Mouse (Mus musculus) lung, postnatal 4 days (tissue): Measurements from ENCODE around the gene Plekhm2.
A peak's percentile ranks its signal among the peaks of the same experiment; 100 is the strongest.

Source experiments
- DNase-seq, 2 experiments: peaks; one replicate each; pipeline ENCODE4 v3.0.0; 2021

Plekhm2 gene

GRCm38 (mm10) chr4:141664799-141665198 is at the start of gene Plekhm2:
Gene Plekhm2, minus strand, starts transcription at chr4:141664899.
- no peak for DNase-seq

- no peak for DNase-seq
These were observed 49.0 kb upstream of the Plekhm2 start for GRCm38 (mm10) chr4:141713598-141714142.

GRCm38 (mm10) chr4:141711250-141711649 is 46.6 kb upstream of the Plekhm2 start:
- no peak for DNase-seq

- DNase-seq: no peak
These were observed 44.3 kb upstream of the Plekhm2 start for GRCm38 (mm10) chr4:141708971-141709370.

DNA sequence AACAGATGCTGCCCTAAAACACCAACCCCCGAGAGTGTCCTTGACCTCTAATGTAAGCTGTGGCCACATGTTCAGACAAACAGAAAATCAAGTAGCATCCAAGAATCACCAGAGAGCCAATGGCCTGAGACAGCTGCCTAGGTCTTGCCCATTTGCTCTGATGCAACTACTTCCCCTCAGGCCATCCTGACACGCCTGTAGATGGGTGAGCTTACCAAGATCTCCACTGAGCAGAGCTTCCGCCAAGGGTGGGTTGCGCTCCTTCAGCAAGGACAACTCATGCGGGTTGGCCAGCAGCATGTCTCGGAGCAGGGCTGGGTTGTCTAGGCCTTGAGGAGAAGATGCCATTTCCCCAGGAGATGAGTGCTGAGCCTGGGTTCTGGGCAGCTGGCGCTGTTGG is 43.3 kb upstream of the Plekhm2 start:
- DNase-seq: peak in 1 of 2 experiments; percentile 48

- DNase-seq: peak; percentile 58 to 79
These were observed 40.6 kb upstream of the Plekhm2 start for GRCm38 (mm10) chr4:141705331-141705730.

DNA sequence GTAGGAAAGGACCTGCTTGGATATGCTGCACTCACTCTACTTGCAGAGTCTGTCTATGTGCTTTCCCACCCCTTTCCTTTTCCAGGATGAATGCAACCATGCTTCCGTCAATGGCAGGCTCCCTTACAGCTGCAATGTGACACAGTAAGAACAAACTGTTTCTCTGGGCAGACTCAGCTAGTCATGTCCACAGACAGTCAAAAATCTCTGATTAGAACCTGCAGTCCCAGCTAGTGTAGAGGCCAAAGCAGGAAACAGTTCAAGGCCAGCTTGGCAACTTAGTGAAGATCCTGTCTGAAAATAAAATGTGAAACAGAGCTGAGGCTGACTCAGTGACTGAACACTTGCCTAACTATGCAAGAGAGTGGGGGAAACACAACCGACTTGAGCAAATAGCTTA is 39.9 kb upstream of the Plekhm2 start:
- DNase-seq: no peak

DNA sequence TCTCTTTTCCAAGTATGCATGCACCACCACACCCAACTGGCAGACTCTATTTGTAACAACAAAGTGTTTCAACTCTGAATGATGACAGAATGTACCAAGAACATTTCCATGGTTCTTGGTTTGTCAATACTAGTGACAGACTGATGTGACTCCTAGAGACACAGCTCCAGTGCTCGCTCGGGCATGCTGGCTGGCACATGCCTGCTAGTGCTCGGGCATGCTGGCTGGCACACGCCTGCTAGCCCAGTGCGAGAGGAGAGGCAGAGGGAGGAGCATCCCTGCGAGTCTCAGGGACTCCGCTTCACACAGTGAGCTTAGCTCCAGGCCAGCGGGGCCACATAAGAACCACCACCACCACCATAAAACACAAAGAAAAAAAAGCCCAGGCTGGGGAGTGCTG is 30.0 kb upstream of the Plekhm2 start:
- DNase-seq: no peak

- no peak for DNase-seq
These were observed 23.8 kb upstream of the Plekhm2 start for GRCm38 (mm10) chr4:141688505-141688904.

GRCm38 (mm10) chr4:141686525-141686924 is 21.8 kb upstream of the Plekhm2 start:
- DNase-seq: no peak

GRCm38 (mm10) chr4:141686093-141686492 is 21.4 kb upstream of the Plekhm2 start:
- peak in 1 of 2 experiments; percentile 55 for DNase-seq

GRCm38 (mm10) chr4:141685499-141685898 is 20.8 kb upstream of the Plekhm2 start, which contains the start of gene Rsc1a1:
Gene Rsc1a1, minus strand, starts transcription at chr4:141685599.
- no peak for DNase-seq

GRCm38 (mm10) chr4:141682706-141683230 is 18.1 kb upstream of the Plekhm2 start:
- DNase-seq: peak; percentile 49 to 80

DNA sequence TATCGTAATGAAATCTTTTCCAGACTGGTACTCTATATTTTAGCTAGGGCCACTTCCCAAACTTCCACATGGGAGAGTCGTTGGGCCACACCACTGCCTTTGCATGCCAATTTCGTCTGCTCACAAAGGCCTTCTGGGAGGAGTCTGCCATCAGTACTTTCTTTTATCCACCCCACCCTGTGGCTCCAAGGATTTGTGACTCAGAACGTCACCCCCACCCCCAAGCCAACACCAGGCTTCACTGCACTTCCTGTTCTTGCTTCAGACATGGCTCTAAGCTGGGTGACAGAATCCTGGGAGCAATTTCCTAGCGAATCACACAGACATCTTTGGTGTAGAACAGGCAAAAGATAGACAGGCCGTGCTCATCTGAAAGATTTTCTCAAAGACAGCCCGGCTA is 17.1 kb upstream of the Plekhm2 start:
- peak; percentile 29 to 44 for DNase-seq

- DNase-seq: no peak
These were observed 16.2 kb upstream of the Plekhm2 start for GRCm38 (mm10) chr4:141680892-141681291.

- no peak for DNase-seq
These were observed 14.3 kb upstream of the Plekhm2 start for GRCm38 (mm10) chr4:141679016-141679415.

- DNase-seq: no peak
These were observed 11.8 kb upstream of the Plekhm2 start for GRCm38 (mm10) chr4:141676462-141676979.

DNA sequence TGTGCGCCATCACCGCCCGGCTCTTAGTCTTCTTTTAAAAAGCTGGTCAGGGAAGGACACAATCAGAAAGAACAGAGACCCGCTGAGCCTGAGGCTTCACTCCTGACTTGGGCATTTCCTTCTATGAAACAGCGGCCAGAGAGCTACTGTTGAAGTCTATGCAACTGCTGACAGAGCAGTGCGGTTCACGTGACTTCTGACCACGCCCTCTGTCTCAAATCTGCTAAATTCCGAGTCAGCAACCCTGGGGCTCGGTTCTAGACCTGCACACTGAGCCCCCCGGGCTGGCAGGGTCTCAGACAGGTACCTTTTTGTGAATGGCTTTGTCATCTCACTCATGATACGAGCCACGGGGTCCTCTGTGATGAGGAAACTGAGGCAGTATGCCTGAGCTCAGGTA is 7.6 kb upstream of the Plekhm2 start:
- DNase-seq: no peak

DNA sequence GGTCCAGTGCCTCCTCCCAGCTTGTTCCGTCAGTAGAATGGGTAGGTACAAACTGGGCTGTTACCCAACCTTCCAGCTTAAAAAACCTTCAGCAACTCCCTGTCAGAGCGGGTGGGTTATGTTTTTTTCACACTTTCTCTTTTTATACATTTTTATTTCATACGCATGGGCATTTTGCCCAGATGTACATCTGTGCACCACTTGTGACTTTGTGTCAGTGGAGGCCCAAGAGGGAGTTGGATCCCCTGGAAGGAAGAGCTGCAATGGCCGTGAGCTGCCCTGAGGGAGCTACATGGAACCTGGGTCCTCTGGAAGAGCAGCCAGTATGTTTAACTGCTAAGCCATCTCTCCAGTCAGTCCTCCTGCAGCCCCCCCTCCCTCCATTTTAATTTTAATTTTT is 6.7 kb upstream of the Plekhm2 start:
- no peak for DNase-seq

GRCm38 (mm10) chr4:141669898-141670712 is 5.4 kb upstream of the Plekhm2 start:
- DNase-seq: peak; percentile 53

DNA sequence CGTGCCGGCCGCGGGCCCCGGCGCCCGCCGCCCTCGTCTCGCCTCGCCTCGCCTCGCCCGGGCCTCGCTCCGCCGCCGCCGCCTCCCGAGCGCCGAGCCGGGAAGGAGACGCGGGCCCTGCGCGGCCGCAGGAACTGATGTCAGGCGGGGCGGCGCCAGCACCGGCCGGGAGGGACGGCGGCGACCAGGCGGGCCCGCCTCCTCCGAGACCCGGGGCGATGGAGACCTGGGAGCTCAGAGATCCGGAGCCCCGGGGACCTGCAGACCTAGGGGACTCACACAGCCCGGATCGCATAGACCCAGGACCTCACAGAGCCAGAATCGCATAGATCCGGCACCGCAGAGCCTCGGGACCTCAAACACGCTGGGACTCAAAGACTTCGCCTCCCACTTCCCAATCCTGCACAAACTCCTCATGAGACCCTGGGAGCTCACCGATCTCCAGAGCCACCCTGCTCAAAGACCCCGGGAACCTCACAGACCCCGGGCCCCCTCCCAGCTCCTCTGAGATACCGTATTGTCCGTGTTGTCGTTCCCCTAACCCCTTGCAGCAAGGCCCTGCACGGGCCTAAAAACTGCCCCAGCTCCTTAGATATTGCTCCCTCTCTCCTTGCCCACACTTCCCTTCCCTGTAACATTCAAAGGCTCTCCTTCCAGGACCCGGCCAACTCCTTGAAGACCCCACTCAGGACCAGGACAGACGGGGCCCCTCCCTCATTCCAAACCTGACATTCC is 521 bp downstream of the Plekhm2 start:
- DNase-seq: peak; percentile 82 to 88

DNA sequence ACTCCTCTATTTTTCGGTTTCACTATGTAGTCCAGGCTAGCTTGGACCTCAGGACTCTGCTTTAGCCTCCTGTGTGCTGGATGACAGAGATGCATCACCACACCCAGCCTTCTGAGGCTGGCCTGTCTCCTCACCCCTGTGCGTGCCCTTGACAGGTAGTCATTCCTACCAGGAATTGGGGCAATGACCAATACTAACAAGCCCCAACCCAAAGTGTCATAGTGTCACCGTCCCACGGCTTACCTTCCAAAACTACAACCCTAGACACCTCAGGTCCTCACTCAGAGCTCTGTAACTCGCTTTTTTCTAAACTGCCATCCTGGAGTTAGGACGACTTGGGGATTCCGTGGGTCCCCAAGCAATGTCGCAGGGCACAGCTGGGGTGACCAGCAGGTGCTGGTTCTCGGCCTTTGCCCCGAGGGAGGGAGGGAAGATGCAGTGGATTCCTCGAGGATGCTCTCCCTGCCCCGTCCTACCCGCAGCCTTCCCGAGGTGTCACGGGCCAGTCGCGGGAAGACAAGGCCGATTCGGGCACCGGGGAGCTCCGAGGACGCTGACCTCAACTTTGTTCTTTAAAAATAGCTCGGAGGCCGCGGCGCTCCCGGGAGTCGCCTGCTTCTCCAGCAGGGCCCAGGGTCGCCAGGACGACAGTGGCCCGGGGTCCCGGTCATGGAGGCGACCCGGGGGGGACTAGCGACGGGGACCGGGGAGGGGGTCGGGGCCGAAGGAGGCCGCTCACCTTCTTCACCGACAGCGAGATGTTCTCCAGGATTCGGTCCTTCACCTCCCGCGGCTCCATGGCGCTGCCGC is 1.4 kb downstream of the Plekhm2 start:
- peak; percentile 46 to 49 for DNase-seq
